Mouse (Mus musculus) kidney, embryonic 14.5 days (tissue): ENCODE results near the gene Npas3. TPM values are rescaled to one million over a fixed set of nuclear protein-coding genes. Genes with fewer than 3 reads are reported as not detected.
"Not testable (repeated sequence)": the region's sequence is repeated elsewhere in the genome, so short reads cannot be mapped to it uniquely, and the experiment has no call there.

Experiments
- ATAC-seq: fragments of 200-750 bp; cut with Nextera tagmentation; 2 replicates; pipeline ENCODE4 v1.8.0; 2017; ENCODE audit warnings: moderate number of reproducible peaks, mild to moderate bottlenecking, moderate TSS enrichment, moderate library complexity; ENCODE audit not compliant: low FRiP score, low TSS enrichment
- H3K27ac ChIP-seq: fragments of 300-500 bp; sonication (generic); 2 replicates; pipeline ENCODE4 v1.5.1; 2014; ENCODE audit warnings: low read depth, mild to moderate bottlenecking, low read length, moderate library complexity, mixed read lengths
- H3K27me3 ChIP-seq: fragments of 300-500 bp; sonication (generic); 2 replicates; pipeline ENCODE4 v1.6.1; 2014; ENCODE audit warnings: mild to moderate bottlenecking, low read length; ENCODE audit not compliant: control insufficient read depth, insufficient read depth
- H3K36me3 ChIP-seq: fragments of 300-500 bp; sonication (generic); 2 replicates; pipeline ENCODE4 v1.6.1; 2014; ENCODE audit warnings: low read length, mixed read lengths; ENCODE audit not compliant: control insufficient read depth, insufficient read depth
- H3K4me1 ChIP-seq: fragments of 300-500 bp; sonication (generic); 2 replicates; pipeline ENCODE4 v1.6.1; 2014; ENCODE audit warnings: low read length, mixed read lengths; ENCODE audit not compliant: control insufficient read depth, insufficient read depth
- H3K4me2 ChIP-seq: fragments of 300-500 bp; sonication (generic); replicated peaks from 2 replicates; pipeline ENCODE4 v1.6.1; 2014; ENCODE audit warnings: low read depth, mild to moderate bottlenecking, low read length
- H3K4me3 ChIP-seq: fragments of 300-500 bp; sonication (generic); 2 replicates; pipeline ENCODE4 v1.5.1; 2014; ENCODE audit warnings: mild to moderate bottlenecking, low read length
- H3K9ac ChIP-seq: fragments of 300-500 bp; sonication (generic); 2 replicates; pipeline ENCODE4 v1.6.1; 2014; ENCODE audit warnings: low read depth, mild to moderate bottlenecking, low read length, moderate library complexity
- H3K9me3 ChIP-seq: fragments of 300-500 bp; sonication (generic); 2 replicates; pipeline ENCODE4 v1.6.1; 2016; ENCODE audit warnings: low read length; ENCODE audit not compliant: control insufficient read depth
- WGBS: fragments of 180-500 bp; shearing (Covaris S2); extraction: QIAGEN DNeasy Blood & Tissue Kit; methylation state at CpG from one replicate; pipeline ENCODE4 v1.1.7; 2014; 5-methylcytosine and 5-hydroxymethylcytosine counted together
- polyA plus RNA-seq: library from polyadenylated mRNA; unstranded; fragments of >200 nt; fragmentation: Nextera tagmentation; extraction: Ambion mirVana; gene quantifications from 2 replicates; pipeline ENCODE4 v1.2.1, GENCODE M21; 2014

The Npas3 gene
- polyA plus RNA-seq, 1 experiment from 2014 or later, result 3.2 TPM

DNA sequence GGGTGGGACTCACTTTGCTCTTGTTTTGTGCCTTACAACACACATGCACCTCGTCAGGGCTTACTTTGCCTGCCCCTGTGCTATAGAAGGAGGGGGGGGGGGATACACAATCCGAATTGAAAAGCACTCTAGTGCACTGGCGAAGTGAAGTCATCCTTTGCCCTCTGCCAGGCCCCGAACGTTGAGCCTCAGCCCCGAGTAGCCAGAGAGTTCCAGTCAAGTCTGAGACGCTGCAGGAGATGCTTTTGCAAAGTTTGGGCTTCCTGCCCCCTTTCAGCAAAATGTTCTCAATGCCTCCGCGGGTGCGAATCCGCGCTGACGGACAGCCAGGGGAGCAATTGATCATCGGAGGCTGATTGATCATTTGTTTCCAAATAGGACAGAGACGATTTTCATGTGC, 319 bp downstream of the Npas3 start:
- H3K27me3 ChIP-seq, result peaks cover 70% of the 10 kb centered on the region
- no peak overlapping the region for H3K27ac ChIP-seq

GRCm38 (mm10) chr12:53251701-53252181, 3.3 kb downstream of the Npas3 start:
- ATAC-seq, result peak; percentile 50
- under 1% methylated on average over 10 of the region's 11 CpGs for WGBS
- no peak overlapping the region for H3K9ac ChIP-seq
- H3K9me3 ChIP-seq, result no peaks in the 10 kb centered on the region
- H3K4me2 ChIP-seq, result peak overlapping the region; percentile 92
- peaks cover 58% of the 10 kb centered on the region for H3K27me3 ChIP-seq
- H3K36me3 ChIP-seq, result no peaks in the 10 kb centered on the region
- peaks cover 11% of the 10 kb centered on the region; the same call in 1 of the 2 replicates for H3K4me1 ChIP-seq
- no peak overlapping the region for H3K27ac ChIP-seq
- peak overlapping the region; percentile 75 for H3K4me3 ChIP-seq

More for the DNA sequence above, 319 bp downstream of the Npas3 start:
- peak overlapping the region; percentile 74 for H3K4me2 ChIP-seq
- peak overlapping the region; percentile 44 for H3K4me3 ChIP-seq
- ATAC-seq, result no peak
- no peaks in the 10 kb centered on the region for H3K36me3 ChIP-seq
- H3K9me3 ChIP-seq, result no peaks in the 10 kb centered on the region
- H3K4me1 ChIP-seq, result peaks cover 14% of the 10 kb centered on the region; the same call in 1 of the 2 replicates
- WGBS, result under 1% methylated on average over 15 of the region's 15 CpGs
- H3K9ac ChIP-seq, result peak overlapping the region; percentile 32; the same call in 1 of the 2 replicates

DNA sequence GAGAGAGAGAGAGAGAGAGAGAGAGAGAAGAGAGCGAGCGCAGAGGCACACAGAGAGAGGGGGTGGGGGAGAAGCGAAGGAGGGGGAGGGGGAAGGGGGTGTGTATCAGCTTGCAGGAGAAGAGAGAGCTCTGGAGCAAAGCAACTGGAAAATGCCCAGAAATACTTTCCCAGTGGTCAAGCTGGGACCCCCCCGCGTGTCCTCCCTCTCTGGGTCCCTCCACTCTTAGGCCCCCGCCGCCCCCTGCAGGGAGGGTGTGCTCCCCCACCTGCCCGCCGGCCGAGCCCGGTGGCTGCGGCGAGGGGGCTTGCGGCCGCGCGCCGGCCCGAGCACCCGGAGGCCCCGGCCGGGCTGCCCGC, 3.7 kb downstream of the Npas3 start:
- H3K4me3 ChIP-seq, result peak overlapping the region; percentile 75
- no peak overlapping the region for H3K27ac ChIP-seq
- peak overlapping the region; percentile 86 for H3K9ac ChIP-seq
- no peaks in the 10 kb centered on the region for H3K9me3 ChIP-seq
- H3K36me3 ChIP-seq, result no peaks in the 10 kb centered on the region
- H3K4me2 ChIP-seq, result peak overlapping the region; percentile 92
- H3K27me3 ChIP-seq, result peaks cover 53% of the 10 kb centered on the region
- peak; percentile 58; the same call in 1 of the 2 replicates for ATAC-seq
- WGBS, result no CpG with 5 or more reads among the region's 23 CpGs
- peaks cover 7% of the 10 kb centered on the region; the same call in 1 of the 2 replicates for H3K4me1 ChIP-seq

- Histone ChIP-seq H3K27ac (no peak overlapping the region), H3K4me1 (peaks cover 6% of the 10 kb centered on the region; the same call in 1 of the 2 replicates), H3K4me3 (peak overlapping the region; percentile 75), H3K36me3 (no peaks in the 10 kb centered on the region), H3K9ac (peak overlapping the region; percentile 86), H3K4me2 (peak overlapping the region; percentile 92), H3K9me3 (no peaks in the 10 kb centered on the region), H3K27me3 (peaks cover 47% of the 10 kb centered on the region)
- WGBS, result under 1% methylated on average over 88 of the region's 115 CpGs
- ATAC-seq, result peak; percentile 67
Measured at GRCm38 (mm10) chr12:53252572-53253422, 4.3 kb downstream of the Npas3 start.

DNA sequence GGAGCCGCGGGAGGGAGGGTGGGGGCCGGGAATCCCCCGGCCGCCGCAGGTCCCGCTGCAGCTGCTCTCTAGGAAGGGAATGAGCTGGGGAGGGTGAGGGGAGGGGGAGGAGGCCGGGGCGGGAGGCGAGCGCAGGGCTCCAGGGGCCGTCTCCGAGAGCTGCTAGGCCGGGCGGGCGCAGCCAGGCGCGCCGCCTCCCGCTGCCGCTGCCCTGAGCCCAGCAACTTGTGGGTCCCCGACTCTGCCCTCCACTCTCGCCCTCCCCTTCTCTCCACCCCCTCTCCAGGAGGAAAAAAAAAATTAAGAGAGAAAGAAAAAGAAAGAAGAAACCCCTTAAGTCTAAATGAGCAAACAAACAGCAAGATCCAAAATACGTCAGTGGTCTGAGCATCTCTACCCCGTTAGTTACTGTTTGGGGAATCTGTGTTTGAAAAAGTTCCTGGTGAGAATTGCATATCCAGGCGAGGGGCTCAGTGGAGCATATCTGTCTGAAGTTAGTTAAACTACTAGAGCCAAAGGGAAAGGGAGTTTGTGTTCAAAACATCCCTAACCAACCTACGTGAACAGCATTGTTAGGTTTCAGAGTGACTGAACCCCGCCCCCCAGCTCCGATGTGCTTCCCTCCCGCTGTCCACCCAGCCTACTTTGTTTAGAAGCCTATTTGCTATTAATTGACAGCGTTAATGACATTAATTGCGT, 5.1 kb downstream of the Npas3 start:
- Histone ChIP-seq H3K36me3 (no peaks in the 10 kb centered on the region), H3K27ac (no peak overlapping the region), H3K9ac (peak overlapping the region; percentile 86; the same call in 1 of the 2 replicates), H3K4me1 (peaks cover 6% of the 10 kb centered on the region; the same call in 1 of the 2 replicates), H3K4me3 (peak overlapping the region; percentile 75), H3K9me3 (no peaks in the 10 kb centered on the region), H3K27me3 (peaks cover 39% of the 10 kb centered on the region), H3K4me2 (peak overlapping the region; percentile 92)
- peak; percentile 67 for ATAC-seq
- WGBS, result under 1% methylated on average over 20 of the region's 32 CpGs

DNA sequence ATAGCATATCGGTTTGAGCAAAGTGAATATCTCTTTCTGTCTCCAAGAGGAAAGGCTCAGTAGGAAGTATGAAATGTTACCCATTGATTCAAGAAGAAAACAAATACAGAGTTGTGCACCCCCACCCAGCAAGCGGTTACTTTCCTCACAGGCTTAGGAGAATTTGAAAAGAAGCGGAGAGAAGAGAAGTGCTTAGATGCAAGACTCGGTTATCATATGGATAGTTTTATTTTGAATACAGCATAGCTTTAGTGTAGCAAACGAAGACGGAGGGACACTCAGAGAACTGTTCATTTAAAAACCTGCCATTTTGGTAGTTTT, 5.6 kb downstream of the Npas3 start:
- no peak overlapping the region for H3K27ac ChIP-seq
- H3K9ac ChIP-seq, result no peak overlapping the region

GRCm38 (mm10) chr12:53274502-53274901, 26.0 kb downstream of the Npas3 start:
- not testable (repeated sequence) for H3K4me1 ChIP-seq, H3K36me3 ChIP-seq, H3K27ac ChIP-seq, H3K9ac ChIP-seq, H3K4me2 ChIP-seq, H3K4me3 ChIP-seq, H3K27me3 ChIP-seq, H3K9me3 ChIP-seq, ATAC-seq

More for the DNA sequence above, 5.6 kb downstream of the Npas3 start:
- Histone ChIP-seq H3K4me3 (peak overlapping the region; percentile 75; the same call in 1 of the 2 replicates), H3K4me2 (peak overlapping the region; percentile 92), H3K27me3 (peaks cover 34% of the 10 kb centered on the region), H3K36me3 (no peaks in the 10 kb centered on the region), H3K9me3 (no peaks in the 10 kb centered on the region), H3K4me1 (0 out of 2 replicates have a peak, but pooled peaks cover 6% of the 10 kb centered on the region)
- ATAC-seq, result no peak
- WGBS, result 4% methylated on average over 6 of the region's 6 CpGs

GRCm38 (mm10) chr12:53277393-53277792, 28.9 kb downstream of the Npas3 start:
- Histone ChIP-seq H3K4me2 (no peak overlapping the region), H3K9me3 (no peaks in the 10 kb centered on the region), H3K4me1 (no peaks in the 10 kb centered on the region), H3K27ac (no peak overlapping the region), H3K36me3 (no peaks in the 10 kb centered on the region), H3K27me3 (no peaks in the 10 kb centered on the region), H3K9ac (no peak overlapping the region), H3K4me3 (no peak overlapping the region)
- no peak for ATAC-seq
- WGBS, result 76% methylated on average over 6 of the region's 6 CpGs

DNA sequence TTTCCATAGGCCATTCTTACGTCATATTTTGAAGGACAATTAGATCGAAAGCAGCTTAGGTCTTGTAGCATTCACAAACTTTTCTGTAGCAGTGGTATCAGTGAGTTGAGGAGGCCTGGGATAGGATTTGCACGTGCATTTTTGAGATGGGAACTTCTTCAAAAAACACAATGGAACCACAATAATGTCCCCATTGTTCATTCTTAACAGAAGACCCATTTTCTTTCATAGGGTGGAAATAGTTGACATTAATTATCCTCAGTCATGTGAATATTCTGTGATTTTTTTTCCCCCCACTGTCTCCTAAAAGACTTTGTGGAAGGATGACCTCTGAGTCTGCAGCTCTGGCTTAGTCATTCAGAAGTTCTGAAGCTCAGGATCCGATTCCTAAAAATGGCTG, 41.9 kb downstream of the Npas3 start:
- ATAC-seq, result no peak
- Histone ChIP-seq H3K4me1 (no peaks in the 10 kb centered on the region), H3K9ac (no peak overlapping the region), H3K27ac (no peak overlapping the region), H3K9me3 (no peaks in the 10 kb centered on the region), H3K4me2 (no peak overlapping the region), H3K27me3 (no peaks in the 10 kb centered on the region), H3K4me3 (no peak overlapping the region), H3K36me3 (no peaks in the 10 kb centered on the region)
- 90% methylated on average over 4 of the region's 4 CpGs for WGBS
